Mouse (Mus musculus) common myeloid progenitor, adult 5-6 weeks (primary cell): ENCODE results near the gene Oxa1l. TPM values are rescaled to one million over a fixed set of nuclear protein-coding genes. Genes with fewer than 3 reads are reported as not detected.

ENCODE experiments used
- ATAC-seq: replicated peaks from 2 replicates; pipeline ENCODE4 v1.8.0; 2016; ENCODE audit warnings: low read depth, mild to moderate bottlenecking, moderate TSS enrichment, inconsistent platforms; ENCODE audit not compliant: poor library complexity, severe bottlenecking
- total RNA-seq: library from RNA; stranded (forward); fragments of 200-1000, 187-1606 nt; gene quantifications from 2 replicates; pipeline ENCODE4 v1.2.3, GENCODE M21; 2017

Gene Oxa1l
- total RNA-seq, 1 experiment from 2014 or later = 38.7 TPM

GRCm38 (mm10) chr14:54408336-54409056 is 47.9 kb downstream of the Oxa1l start:
- ATAC-seq = no peak

GRCm38 (mm10) chr14:54409057-54409645 is 48.5 kb downstream of the Oxa1l start:
- peak; percentile 61 for ATAC-seq

- ATAC-seq = peak; percentile 30; the same call in 1 of the 2 replicates
These were observed 49.6 kb downstream of the Oxa1l start for GRCm38 (mm10) chr14:54409980-54410810.

- no peak for ATAC-seq
These were observed 51.5 kb downstream of the Oxa1l start for GRCm38 (mm10) chr14:54412000-54412576.

GRCm38 (mm10) chr14:54412629-54413170 is 52.1 kb downstream of the Oxa1l start:
- peak; percentile 39 for ATAC-seq

GRCm38 (mm10) chr14:54413877-54414700 is 53.5 kb downstream of the Oxa1l start:
- ATAC-seq = peak; percentile 34

GRCm38 (mm10) chr14:54415241-54416020 is 54.8 kb downstream of the Oxa1l start:
- no peak for ATAC-seq

GRCm38 (mm10) chr14:54416229-54416775 is 55.7 kb downstream of the Oxa1l start:
- ATAC-seq = no peak

GRCm38 (mm10) chr14:54416830-54417229 is 56.2 kb downstream of the Oxa1l start:
- no peak for ATAC-seq

GRCm38 (mm10) chr14:54417623-54418081 is 57.0 kb downstream of the Oxa1l start, which contains the start of gene Slc7a7:
Slc7a7 (minus strand) TSS chr14:54417780.
- ATAC-seq = peak; percentile 45

Other genes starting within 250 kb of the Oxa1l start
- gene Dad1, start 106.7 kb upstream of the Oxa1l start, total RNA-seq = 97.2 and 98.8 TPM in 2 replicates
- 27.6 and 31.5 TPM in 2 replicates for gene Abhd4, start 106.6 kb upstream of the Oxa1l start, total RNA-seq
- not detected in 2 replicates for gene Olfr49, start 75.9 kb upstream of the Oxa1l start, total RNA-seq
- 4.5 and 6.6 TPM in 2 replicates for gene Slc7a7, start 56.9 kb downstream of the Oxa1l start, total RNA-seq
- 139 and 219 TPM in 2 replicates for gene Mrpl52, start 66.1 kb downstream of the Oxa1l start, total RNA-seq
- 12.5 and 18.6 TPM in 2 replicates for gene Mmp14, start 70.8 kb downstream of the Oxa1l start, total RNA-seq
- gene Lrp10, start 103.3 kb downstream of the Oxa1l start, total RNA-seq = 28.8 and 46.5 TPM in 2 replicates
- 0.53 and 1.7 TPM in 2 replicates for gene Rem2, start 115.3 kb downstream of the Oxa1l start, total RNA-seq
- 79.2 and 82.9 TPM in 2 replicates for gene Prmt5, start 156.7 kb downstream of the Oxa1l start, total RNA-seq
- 74.5 and 85.9 TPM in 2 replicates for gene Haus4, start 193.8 kb downstream of the Oxa1l start, total RNA-seq
- 1.3 and 1.9 TPM in 2 replicates for gene Ajuba, start 216.7 kb downstream of the Oxa1l start, total RNA-seq
- 5.3 TPM in 2 replicates for gene 4931414P19Rik, start 245.2 kb downstream of the Oxa1l start, total RNA-seq